Mouse (Mus musculus) lung, embryonic 14.5 days (tissue): ENCODE results near the gene Ppt2. TPM values are rescaled to one million over a fixed set of nuclear protein-coding genes. Genes with fewer than 3 reads are reported as not detected.

Experiments
- ATAC-seq: fragments of 200-750 bp; cut with Nextera tagmentation; 2 replicates; pipeline ENCODE4 v1.8.0; 2017; ENCODE audit warnings: mild to moderate bottlenecking, moderate TSS enrichment, moderate library complexity; ENCODE audit not compliant: insufficient read depth
- DNase-seq: peaks from one replicate; pipeline ENCODE4 v3.0.0-alpha.2; 2015
- H3K27ac ChIP-seq: fragments of 300-500 bp; sonication (generic); 2 replicates; pipeline ENCODE4 v1.5.1; 2014; ENCODE audit warnings: low read depth, mild to moderate bottlenecking, moderate library complexity
- H3K27me3 ChIP-seq: fragments of 300-500 bp; sonication (generic); 2 replicates; pipeline ENCODE4 v1.6.1; 2014; ENCODE audit warnings: low read length, control low read depth; ENCODE audit not compliant: insufficient read depth
- H3K36me3 ChIP-seq: fragments of 300-500 bp; sonication (generic); 2 replicates; pipeline ENCODE4 v1.6.1; 2014; ENCODE audit warnings: control low read depth; ENCODE audit not compliant: insufficient read depth
- H3K4me1 ChIP-seq: fragments of 300-500 bp; sonication (generic); 2 replicates; pipeline ENCODE4 v1.6.1; 2014; ENCODE audit warnings: antibody characterized with exemption, control low read depth; ENCODE audit not compliant: insufficient read depth
- H3K4me2 ChIP-seq: fragments of 300-500 bp; sonication (generic); 2 replicates; pipeline ENCODE4 v1.6.1; 2014; ENCODE audit warnings: mild to moderate bottlenecking
- H3K4me3 ChIP-seq: fragments of 300-500 bp; sonication (generic); 2 replicates; pipeline ENCODE4 v1.5.1; 2014; ENCODE audit warnings: low read depth, low read length
- H3K9ac ChIP-seq: fragments of 300-500 bp; sonication (generic); 2 replicates; pipeline ENCODE4 v1.6.1; 2014
- H3K9me3 ChIP-seq: fragments of 300-500 bp; sonication (generic); 2 replicates; pipeline ENCODE4 v1.6.1; 2016; ENCODE audit warnings: low read depth, low read length, control low read depth
- CTCF ChIP-seq: IDR thresholded peaks from 2 replicates; pipeline ENCODE4 v1.5.1; 2016; ENCODE audit warnings: antibody characterized with exemption, low read depth
- WGBS: fragments of 180-500 bp; shearing (Covaris S2); extraction: QIAGEN DNeasy Blood & Tissue Kit; methylation state at CpG from one replicate; pipeline ENCODE4 v1.1.7; 2014; 5-methylcytosine and 5-hydroxymethylcytosine counted together
- polyA plus RNA-seq: library from polyadenylated mRNA; unstranded; fragments of >200 nt; fragmentation: Nextera tagmentation; extraction: Ambion mirVana; gene quantifications from 2 replicates; pipeline ENCODE4 v1.2.1, GENCODE M21; 2014

The Ppt2 gene
- 24.5 and 25.6 TPM in 2 replicates for polyA plus RNA-seq

DNA sequence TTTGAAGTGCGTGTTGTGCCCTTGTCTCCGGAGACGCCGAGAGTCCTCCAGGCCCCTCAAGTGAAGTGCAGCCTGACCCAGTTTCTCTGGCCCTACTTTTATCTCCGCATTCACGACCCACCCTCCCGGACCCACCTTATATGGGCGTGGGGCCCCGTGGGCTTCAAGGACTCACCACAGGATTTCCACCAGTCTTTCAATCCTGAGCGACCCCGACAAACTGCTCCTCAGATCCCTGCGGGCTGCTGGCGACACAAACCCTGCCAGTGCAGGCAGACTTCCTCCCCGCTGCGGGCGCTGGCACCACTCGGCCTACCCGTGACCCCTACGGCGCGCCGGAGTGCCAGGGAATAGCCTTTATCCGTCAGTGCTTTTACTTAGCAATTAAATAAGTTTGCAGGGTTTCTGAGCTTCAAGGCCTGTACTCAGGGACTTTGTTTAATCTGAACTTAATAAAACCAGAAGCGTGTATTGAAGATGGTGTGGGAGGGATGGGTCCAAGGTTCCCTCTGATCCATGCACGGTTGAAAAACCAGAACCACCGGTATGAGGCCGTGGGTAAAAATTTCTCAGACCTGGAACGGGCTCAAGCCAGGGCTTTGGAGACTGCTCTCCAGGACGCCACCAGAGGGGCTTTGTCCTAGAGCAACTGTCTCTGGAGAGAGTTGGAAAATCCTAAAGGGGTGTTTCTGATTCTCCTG is at the start of gene Ppt2:
Ppt2 (minus strand) TSS at position 568 of the 701 bp plus-strand sequence.
- Histone ChIP-seq H3K27ac (peak within 1 kb of the TSS; percentile 95), H3K9ac (peak within 1 kb of the TSS; percentile 73), H3K4me3 (peak within 1 kb of the TSS; percentile 69), H3K36me3 (peaks cover 6% of the 10 kb centered on the region; the same call in 1 of the 2 replicates), H3K4me2 (peak within 1 kb of the TSS; percentile 92), H3K27me3 (peaks cover 41% of the 10 kb centered on the region), H3K4me1 (peaks cover 16% of the 10 kb centered on the region; the same call in 1 of the 2 replicates), H3K9me3 (no peaks in the 10 kb centered on the region)
- ATAC-seq (no peak), DNase-seq (peak; percentile 59)
- 3% methylated on average over 29 of the region's 29 CpGs for WGBS
- TF ChIP-seq CTCF: no peak

GRCm38 (mm10) chr17:34676671-34677070 is 48.4 kb upstream of the Ppt2 start:
- Histone ChIP-seq H3K9ac (no peak overlapping the region), H3K36me3 (no peaks in the 10 kb centered on the region), H3K27ac (no peak overlapping the region), H3K4me2 (no peak overlapping the region), H3K4me1 (peaks cover under 1% of the 10 kb centered on the region; the same call in 1 of the 2 replicates), H3K4me3 (no peak overlapping the region), H3K27me3 (peaks cover 50% of the 10 kb centered on the region), H3K9me3 (no peaks in the 10 kb centered on the region)
- no peak for TF ChIP-seq CTCF
- DNase-seq (no peak), ATAC-seq (no peak)
- WGBS: 63% methylated on average over 12 of the region's 12 CpGs

DNA sequence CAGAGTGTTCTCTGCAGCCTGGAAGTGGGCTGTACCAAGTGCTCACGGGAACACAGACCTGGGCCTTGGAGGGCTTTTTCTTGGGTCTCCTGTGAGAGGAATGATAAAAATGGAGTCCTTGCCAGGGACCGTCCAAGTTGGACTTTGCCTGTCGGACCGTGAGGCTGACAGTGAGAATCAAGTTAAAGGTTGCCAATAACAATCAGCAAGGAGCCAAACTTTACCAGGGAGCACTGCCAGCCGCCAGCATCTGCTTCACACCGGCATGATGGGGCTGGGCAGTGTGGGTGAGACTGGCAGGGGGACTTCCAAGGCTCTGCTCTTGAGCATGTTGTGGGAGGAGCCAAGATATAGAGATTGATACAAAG is 47.8 kb upstream of the Ppt2 start:
- Histone ChIP-seq H3K36me3 (no peaks in the 10 kb centered on the region), H3K27ac (no peak overlapping the region), H3K27me3 (peaks cover 56% of the 10 kb centered on the region), H3K4me1 (no peaks in the 10 kb centered on the region; the same call in 1 of the 2 replicates), H3K9ac (no peak overlapping the region), H3K4me2 (no peak overlapping the region), H3K9me3 (no peaks in the 10 kb centered on the region), H3K4me3 (no peak overlapping the region)
- no peak for DNase-seq
- TF ChIP-seq CTCF: no peak
- 59% methylated on average over 6 of the region's 6 CpGs for whole genome bisulfite sequencing
- ATAC-seq: no peak

DNA sequence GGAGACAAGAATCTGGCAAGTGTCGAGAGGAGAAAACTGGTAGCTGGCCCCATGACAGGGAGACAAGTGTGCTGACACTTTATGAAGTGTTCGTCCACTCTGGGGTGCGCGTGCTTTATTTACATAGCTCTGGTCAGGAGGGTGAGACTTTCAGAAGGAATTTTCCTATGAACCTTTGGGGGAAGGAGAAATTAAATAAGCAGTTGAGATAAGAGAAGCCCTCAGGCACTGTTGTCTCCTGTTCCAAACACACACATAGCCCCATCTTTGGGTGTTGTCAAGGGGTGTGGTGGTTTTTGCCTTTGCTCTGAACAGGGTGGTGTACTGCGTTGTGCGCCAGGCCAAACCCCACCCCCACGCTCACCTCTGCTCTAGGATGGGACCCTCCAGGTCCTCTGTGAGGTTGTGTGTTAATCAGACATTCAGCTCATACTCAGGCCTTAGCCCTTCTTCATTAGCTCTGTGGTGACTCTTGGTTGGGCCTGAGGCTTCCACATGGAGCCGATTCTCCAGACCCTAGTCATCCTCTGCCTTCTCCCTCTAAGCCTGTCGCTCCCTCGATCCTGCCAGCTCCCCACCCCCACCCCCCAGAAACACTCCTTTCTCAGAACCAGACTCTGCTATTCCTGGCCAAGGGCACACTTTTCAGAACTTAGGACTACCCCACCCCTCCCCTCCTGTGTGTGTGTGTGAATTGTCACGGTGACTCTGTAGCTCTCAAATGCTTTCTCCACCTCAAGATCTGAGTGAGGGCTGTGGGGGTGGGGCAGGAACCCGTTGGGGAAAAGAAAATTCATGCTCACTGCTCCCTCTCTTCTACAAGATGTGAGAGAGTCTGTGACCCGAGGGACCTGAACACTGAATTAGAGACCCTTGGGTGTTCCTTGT is 47.1 kb upstream of the Ppt2 start:
- no peak for DNase-seq

GRCm38 (mm10) chr17:34674524-34675204 is 46.4 kb upstream of the Ppt2 start:
- TF ChIP-seq CTCF: no peak
- no peaks in the 10 kb centered on the region for H3K9me3 ChIP-seq
- H3K4me1 ChIP-seq: no peaks in the 10 kb centered on the region; the same call in 1 of the 2 replicates
- no peak for ATAC-seq
- H3K27ac ChIP-seq: no peak overlapping the region
- H3K4me2 ChIP-seq: no peak overlapping the region
- H3K36me3 ChIP-seq: no peaks in the 10 kb centered on the region
- H3K27me3 ChIP-seq: peaks cover 63% of the 10 kb centered on the region
- H3K4me3 ChIP-seq: no peak overlapping the region
- WGBS: 39% methylated on average over 11 of the region's 11 CpGs
- H3K9ac ChIP-seq: no peak overlapping the region
- no peak for DNase-seq

More for the DNA sequence above, 47.1 kb upstream of the Ppt2 start:
- WGBS: 34% methylated on average over 13 of the region's 13 CpGs
- Histone ChIP-seq H3K4me1 (no peaks in the 10 kb centered on the region; the same call in 1 of the 2 replicates), H3K36me3 (no peaks in the 10 kb centered on the region), H3K27me3 (peaks cover 62% of the 10 kb centered on the region), H3K9ac (no peak overlapping the region), H3K4me3 (no peak overlapping the region), H3K27ac (no peak overlapping the region), H3K9me3 (no peaks in the 10 kb centered on the region), H3K4me2 (no peak overlapping the region)
- TF ChIP-seq CTCF: no peak
- ATAC-seq: no peak

DNA sequence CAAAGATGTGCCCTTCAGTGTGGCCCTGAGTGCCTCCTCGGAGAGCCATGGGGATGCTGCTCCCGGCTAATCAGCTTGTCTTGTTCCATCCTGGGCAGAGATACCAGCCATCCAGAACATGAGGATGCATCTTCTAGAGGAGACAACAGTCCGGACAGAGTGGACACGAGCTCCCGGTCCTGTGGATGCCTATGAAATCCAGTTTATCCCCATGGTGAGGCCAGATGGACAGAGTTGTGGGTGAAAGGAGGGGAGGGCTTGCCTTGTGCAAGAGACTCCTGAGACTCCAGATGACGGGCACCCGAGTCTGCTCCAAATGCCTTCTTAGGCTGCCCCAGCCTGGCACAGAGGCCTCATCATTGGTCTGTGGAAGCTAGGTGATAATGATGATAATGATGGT is 44.8 kb upstream of the Ppt2 start:
- no peak overlapping the region for H3K9ac ChIP-seq
- no peaks in the 10 kb centered on the region for H3K9me3 ChIP-seq
- ATAC-seq: no peak
- WGBS: 84% methylated on average over 7 of the region's 7 CpGs
- TF ChIP-seq CTCF: no peak
- no peak for DNase-seq
- no peaks in the 10 kb centered on the region for H3K36me3 ChIP-seq
- no peaks in the 10 kb centered on the region; the same call in 1 of the 2 replicates for H3K4me1 ChIP-seq
- H3K4me2 ChIP-seq: no peak overlapping the region
- H3K27me3 ChIP-seq: peaks cover 60% of the 10 kb centered on the region
- no peak overlapping the region for H3K27ac ChIP-seq
- H3K4me3 ChIP-seq: no peak overlapping the region
